Mouse (Mus musculus) MEL (cell line): ENCODE data around the gene Rtbdn. TPM values are rescaled to one million over a fixed set of nuclear protein-coding genes. Genes with fewer than 3 reads are reported as not detected.

Experiments used
- DNase-seq: peaks from one replicate; pipeline ENCODE4 v3.0.0; 2011; ENCODE audit warnings: low read depth, low spot score
- H3K27ac ChIP-seq: 2 replicates; pipeline ENCODE4 v1.5.1; 2012; ENCODE audit warnings: low read depth, mild to moderate bottlenecking, control low read depth, low read length, moderate library complexity; ENCODE audit not compliant: control insufficient read depth
- H3K27me3 ChIP-seq, 2 experiments: fragments of 150-350 bp in 1 of 2; sonication (generic) in 1 of 2; 2 replicates each; pipeline ENCODE4 v1.6.1; 2012; ENCODE audit warnings: low read length in 2 of 2, mild to moderate bottlenecking in 2 of 2, improper control_type of control experiment in 1 of 2, moderate library complexity in 1 of 2; ENCODE audit not compliant: insufficient read depth in 2 of 2, control insufficient read depth in 1 of 2
- H3K36me3 ChIP-seq, 2 experiments: 2 replicates each; pipeline ENCODE4 v1.6.1; 2012 to 2014; ENCODE audit warnings: low read length in 2 of 2, improper control_type of control experiment in 1 of 2, inconsistent platforms in 1 of 2, mild to moderate bottlenecking in 1 of 2; ENCODE audit not compliant: insufficient read depth in 2 of 2, control insufficient read depth in 1 of 2
- H3K4me1 ChIP-seq, 2 experiments: fragments of 150-350 bp in 1 of 2; sonication (generic) in 1 of 2; 2 replicates each; pipeline ENCODE4 v1.6.1; 2012; ENCODE audit warnings: low read length in 2 of 2, improper control_type of control experiment in 1 of 2, mild to moderate bottlenecking in 1 of 2; ENCODE audit not compliant: insufficient read depth in 2 of 2, control insufficient read depth in 1 of 2
- H3K4me3 ChIP-seq, 2 experiments: fragments of 150-350 bp in 1 of 2; sonication (generic) in 1 of 2; 2 replicates each; pipeline ENCODE4 v1.5.1; 2012; ENCODE audit warnings: low read depth in 2 of 2, low read length in 2 of 2, mild to moderate bottlenecking in 2 of 2, moderate library complexity in 2 of 2, control low read depth in 1 of 2, improper control_type of control experiment in 1 of 2; ENCODE audit not compliant: control insufficient read depth in 1 of 2, insufficient read depth in 1 of 2
- H3K79me2 ChIP-seq: 2 replicates; pipeline ENCODE4 v1.6.1; 2012; ENCODE audit warnings: mild to moderate bottlenecking, low read length, moderate library complexity; ENCODE audit not compliant: control insufficient read depth, poor library complexity, insufficient read depth
- H3K9ac ChIP-seq: 2 replicates; pipeline ENCODE4 v1.6.1; 2012; ENCODE audit warnings: low read depth, mild to moderate bottlenecking, control low read depth, low read length, moderate library complexity; ENCODE audit not compliant: control insufficient read depth, poor library complexity, severe bottlenecking
- H3K9me3 ChIP-seq: fragments of 150-350 bp; sonication (generic); replicated peaks from 2 replicates; pipeline ENCODE4 v1.6.1; 2012; ENCODE audit warnings: mild to moderate bottlenecking, low read length, improper control_type of control experiment, moderate library complexity; ENCODE audit not compliant: insufficient read depth
- BHLHE40 ChIP-seq: IDR thresholded peaks from 2 replicates; pipeline ENCODE4 v1.6.1; 2012; ENCODE audit warnings: low read depth, mild to moderate bottlenecking, inconsistent platforms, low read length, improper control_type of control experiment, borderline replicate concordance
- CTCF ChIP-seq, 3 experiments: IDR thresholded peaks in 2 of 3; conservative IDR thresholded peaks in 1 of 3; 2 replicates each; pipeline ENCODE4 v1.5.1; 2011 to 2012; ENCODE audit warnings: low read length in 3 of 3, low read depth in 2 of 3, mild to moderate bottlenecking in 2 of 3, improper control_type of control experiment in 1 of 3, inconsistent platforms in 1 of 3, mixed read lengths in 1 of 3, moderate library complexity in 1 of 3; ENCODE audit not compliant: control insufficient read depth in 1 of 3, insufficient read depth in 1 of 3, poor library complexity in 1 of 3, severe bottlenecking in 1 of 3
- E2F4 ChIP-seq: IDR thresholded peaks from 2 replicates; pipeline ENCODE4 v1.6.1; 2011; ENCODE audit warnings: low read depth, low read length, improper control_type of control experiment, borderline replicate concordance
- ETS1 ChIP-seq: IDR thresholded peaks from 2 replicates; pipeline ENCODE4 v1.6.1; 2012; ENCODE audit warnings: low read depth, mild to moderate bottlenecking, inconsistent platforms, low read length, improper control_type of control experiment, moderate library complexity
- GABPA ChIP-seq: IDR thresholded peaks from 2 replicates; pipeline ENCODE4 v1.6.1; 2012; ENCODE audit warnings: low read depth, mild to moderate bottlenecking, inconsistent platforms, low read length, improper control_type of control experiment, moderate library complexity
- HCFC1 ChIP-seq: IDR thresholded peaks from 2 replicates; pipeline ENCODE4 v1.6.1; 2012; ENCODE audit warnings: low read depth, mild to moderate bottlenecking, inconsistent platforms, low read length, improper control_type of control experiment, moderate library complexity
- MAZ ChIP-seq: IDR thresholded peaks from 2 replicates; pipeline ENCODE4 v1.6.1; 2012; ENCODE audit warnings: low read depth, mild to moderate bottlenecking, inconsistent platforms, low read length, improper control_type of control experiment
- MXI1 ChIP-seq: IDR thresholded peaks from 2 replicates; pipeline ENCODE4 v1.6.1; 2011; ENCODE audit warnings: mild to moderate bottlenecking, low read depth, low read length, improper control_type of control experiment
- MYB ChIP-seq: IDR thresholded peaks from 2 replicates; pipeline ENCODE4 v1.6.1; 2011; ENCODE audit warnings: mild to moderate bottlenecking, low read depth, low read length, improper control_type of control experiment
- POLR2A ChIP-seq, 2 experiments: IDR thresholded peaks; 2 replicates each; pipeline ENCODE4 v1.6.1; 2011 to 2012; ENCODE audit warnings: low read length in 2 of 2, mild to moderate bottlenecking in 2 of 2, control low read depth in 1 of 2, improper control_type of control experiment in 1 of 2, low read depth in 1 of 2, moderate library complexity in 1 of 2; ENCODE audit not compliant: control insufficient read depth in 1 of 2, insufficient read depth in 1 of 2, poor library complexity in 1 of 2
- POLR2AphosphoS5 ChIP-seq: IDR thresholded peaks from 2 replicates; pipeline ENCODE4 v1.6.1; 2012; ENCODE audit warnings: low read depth, borderline replicate concordance, mild to moderate bottlenecking, inconsistent platforms, low read length, moderate library complexity, mixed read lengths
- RAD21 ChIP-seq: IDR thresholded peaks from 2 replicates; pipeline ENCODE4 v1.6.1; 2011; ENCODE audit warnings: mild to moderate bottlenecking, low read depth, low read length, improper control_type of control experiment
- RCOR1 ChIP-seq: IDR thresholded peaks from 2 replicates; pipeline ENCODE4 v1.6.1; 2012; ENCODE audit warnings: low read depth, mild to moderate bottlenecking, inconsistent platforms, low read length, improper control_type of control experiment
- SIN3A ChIP-seq: IDR thresholded peaks from 2 replicates; pipeline ENCODE4 v1.6.1; 2012; ENCODE audit warnings: low read length, improper control_type of control experiment, inconsistent platforms
- SMC3 ChIP-seq: IDR thresholded peaks from 2 replicates; pipeline ENCODE4 v1.6.1; 2011; ENCODE audit warnings: low read depth, low read length, improper control_type of control experiment
- ZC3H11A ChIP-seq: IDR thresholded peaks from 2 replicates; pipeline ENCODE4 v1.6.1; 2012; ENCODE audit warnings: low read depth, mild to moderate bottlenecking, inconsistent platforms, low read length, improper control_type of control experiment
- ZMIZ1 ChIP-seq: IDR thresholded peaks from 2 replicates; pipeline ENCODE4 v1.6.1; 2012; ENCODE audit warnings: low read depth, mild to moderate bottlenecking, inconsistent platforms, low read length, improper control_type of control experiment, moderate library complexity
- ZNF384 ChIP-seq: IDR thresholded peaks from 2 replicates; pipeline ENCODE4 v1.6.1; 2012; ENCODE audit warnings: low read depth, mild to moderate bottlenecking, inconsistent platforms, low read length, improper control_type of control experiment
- polyA plus RNA-seq, 2 experiments: library from polyadenylated mRNA; stranded (reverse) in 1 of 2; unstranded in 1 of 2; fragments of >175 nt in 1 of 2; fragments of >200 nt in 1 of 2; gene quantifications; 2 replicates each; pipeline versions ENCODE4 v1.2.1 to v1.2.4; 2012; ENCODE audit warnings: low replicate concordance in 2 of 2, low read depth in 1 of 2; ENCODE audit not compliant: insufficient read length in 2 of 2, insufficient read depth in 1 of 2, missing spikeins in 1 of 2
- total RNA-seq: library from RNA; depleted of rRNA; stranded (reverse); fragments of 300-350 nt; gene quantifications from 2 replicates; pipeline ENCODE4 v1.2.3, GENCODE M21; 2012

Rtbdn gene
- total and polyA plus RNA-seq, 3 experiments = 0.08 to 0.11 TPM; not detected in 1

- Histone ChIP-seq H3K36me3 (peaks cover 4 to 19% of the 10 kb centered on the region in 2 experiments; a peak in 3 of 4 replicates), H3K79me2 (peaks cover 37% of the 10 kb centered on the region), H3K4me3 (peak overlapping the region; percentile 38 to 59), H3K9ac (peak overlapping the region; percentile 64)
- peak; percentile 54 for DNase-seq
- 0 out of 2 replicates have a peak, but pooled peaks have one; percentile 26 for TF ChIP-seq ZMIZ1
- TF ChIP-seq RAD21 = no peak
- TF ChIP-seq ZNF384 = peak; percentile 42
- TF ChIP-seq SMC3 = no peak
- TF ChIP-seq MXI1 = no peak; the same call in 1 of the 2 replicates
- no peak for TF ChIP-seq POLR2AphosphoS5
- peak; percentile 12 for TF ChIP-seq SIN3A
- no peak for TF ChIP-seq RCOR1
- no peak for TF ChIP-seq CTCF (IDR thresholded peaks at IDR 0.05 in 2 of 3, conservative IDR thresholded peaks at IDR 0.05 in 1 of 3; ENCODE audit: control insufficient read depth in 1 of 3, insufficient read depth in 1 of 3, low read depth in 2 of 3, low read length in 3 of 3, poor library complexity in 1 of 3, severe bottlenecking in 1 of 3)
- TF ChIP-seq ZC3H11A = no peak
- TF ChIP-seq POLR2A (IDR thresholded peaks at IDR 0.05; ENCODE audit: control insufficient read depth in 1 of 2, insufficient read depth in 1 of 2, low read depth in 1 of 2, low read length in 2 of 2, poor library complexity in 1 of 2) = peak in 1 of 2 experiments; percentile 2; a peak in 1 of 4 replicates
- no peak for TF ChIP-seq E2F4
- TF ChIP-seq ETS1 = peak; percentile 52
- TF ChIP-seq GABPA = no peak
- TF ChIP-seq, all 39 proteins: peak for 5
- H3K27me3 ChIP-seq = no peaks in the 10 kb centered on the region
- peaks cover 4 to 33% of the 10 kb centered on the region in 2 experiments; a peak in 2 of 4 replicates for H3K4me1 ChIP-seq
- H3K9me3 ChIP-seq = no peaks in the 10 kb centered on the region
- peak overlapping the region; percentile 50 for H3K27ac ChIP-seq
These were observed 27.9 kb downstream of the Rtbdn start for GRCm38 (mm10) chr8:84974543-84975142.

GRCm38 (mm10) chr8:84975434-84975833 is 28.6 kb downstream of the Rtbdn start:
- Histone ChIP-seq H3K9me3 (no peaks in the 10 kb centered on the region), H3K27ac (peak overlapping the region; percentile 86), H3K36me3 (peaks cover 4 to 19% of the 10 kb centered on the region in 2 experiments; a peak in 3 of 4 replicates), H3K4me1 (peaks cover 4 to 35% of the 10 kb centered on the region in 2 experiments; a peak in 3 of 4 replicates), H3K79me2 (peaks cover 29% of the 10 kb centered on the region), H3K9ac (peak overlapping the region; percentile 79), H3K27me3 (no peaks in the 10 kb centered on the region), H3K4me3 (peak overlapping the region; percentile 62 to 86)
- peak; percentile 89 for DNase-seq
- TF ChIP-seq CTCF (IDR thresholded peaks at IDR 0.05 in 2 of 3, conservative IDR thresholded peaks at IDR 0.05 in 1 of 3; ENCODE audit: control insufficient read depth in 1 of 3, insufficient read depth in 1 of 3, low read depth in 2 of 3, low read length in 3 of 3, poor library complexity in 1 of 3, severe bottlenecking in 1 of 3) (peak; percentile 80 to 91 (median 89)), BHLHE40 (peak; percentile 22; the same call in 1 of the 2 replicates), ETS1 (peak; percentile 72; the same call in 1 of the 2 replicates), ZC3H11A (peak; percentile 91), RAD21 (peak; percentile 81), SIN3A (peak; percentile 68; the same call in 1 of the 2 replicates), MXI1 (no peak; the same call in 1 of the 2 replicates), ZNF384 (peak; percentile 74), HCFC1 (peak; percentile 15; the same call in 1 of the 2 replicates), MAZ (peak; percentile 91), MYB (no peak), SMC3 (peak; percentile 89), E2F4 (no peak)
